Mouse (Mus musculus) neutrophil, adult 5-6 weeks (primary cell): ENCODE measurements around the gene Mrpl39. TPM values are rescaled to one million over a fixed set of nuclear protein-coding genes. Genes with fewer than 3 reads are reported as not detected.

Source experiments
- ATAC-seq: fragments of 151-379, 151-347 bp; 2 replicates; pipeline ENCODE4 v1.8.0; 2017; ENCODE audit warnings: mild to moderate bottlenecking, moderate TSS enrichment; ENCODE audit not compliant: insufficient number of reproducible peaks, poor library complexity, low FRiP score, severe bottlenecking; ENCODE audit errors: extremely low read depth
- total RNA-seq: library from RNA; stranded (forward); fragments of 200-1000 nt; gene quantifications from 2 replicates; pipeline ENCODE4 v1.2.3, GENCODE M21; 2017

Gene Mrpl39
- total RNA-seq, result 27.2 and 33.5 TPM in 2 replicates

DNA sequence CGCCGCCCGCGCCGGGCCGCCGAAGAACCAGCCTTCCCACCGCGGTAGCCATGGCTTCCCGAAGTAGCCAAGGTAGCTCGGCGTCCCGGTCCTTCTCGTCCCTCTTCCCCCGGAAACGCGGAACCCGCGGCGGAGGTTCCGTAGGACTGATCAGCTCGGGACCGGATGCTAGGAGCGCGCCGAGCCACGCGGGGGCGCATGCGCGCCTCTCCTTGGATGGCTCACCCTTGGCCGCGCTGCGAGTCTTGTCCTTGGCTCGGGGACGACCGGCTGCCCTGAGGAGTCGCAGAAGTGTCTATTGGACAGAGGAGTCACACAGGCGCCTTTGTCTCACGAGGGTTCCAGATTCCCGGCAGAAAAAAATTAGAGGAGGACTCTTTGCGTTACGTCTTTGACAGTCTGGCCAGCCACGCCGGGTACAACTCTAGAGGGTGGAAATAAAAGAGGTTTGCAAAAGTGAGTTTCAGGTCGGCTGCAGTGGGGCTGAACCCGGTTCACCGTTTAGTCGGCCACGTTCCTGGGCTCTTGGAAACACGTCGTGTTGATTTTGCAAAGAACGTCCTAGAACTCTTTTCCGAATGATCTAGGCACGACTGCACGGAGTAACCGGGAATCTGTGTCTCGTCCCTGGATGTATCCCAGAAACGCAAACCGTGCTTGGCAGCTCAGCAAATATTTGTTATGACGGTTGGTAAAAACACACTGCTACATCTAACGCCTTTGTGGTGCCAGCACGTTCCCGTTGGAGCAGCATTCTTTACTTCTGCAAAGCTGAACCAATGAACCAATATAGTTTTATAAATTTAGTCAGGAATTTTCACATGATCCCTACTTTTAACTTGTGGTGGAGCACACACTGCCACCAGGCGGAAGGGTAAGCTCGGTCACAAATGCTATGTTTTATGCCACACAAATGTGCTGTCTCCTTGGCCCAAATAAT is at the start of gene Mrpl39:
Gene Mrpl39 (minus strand): TSS at position 577 of the 940 bp plus-strand sequence.
- ATAC-seq, result peak; percentile 96

DNA sequence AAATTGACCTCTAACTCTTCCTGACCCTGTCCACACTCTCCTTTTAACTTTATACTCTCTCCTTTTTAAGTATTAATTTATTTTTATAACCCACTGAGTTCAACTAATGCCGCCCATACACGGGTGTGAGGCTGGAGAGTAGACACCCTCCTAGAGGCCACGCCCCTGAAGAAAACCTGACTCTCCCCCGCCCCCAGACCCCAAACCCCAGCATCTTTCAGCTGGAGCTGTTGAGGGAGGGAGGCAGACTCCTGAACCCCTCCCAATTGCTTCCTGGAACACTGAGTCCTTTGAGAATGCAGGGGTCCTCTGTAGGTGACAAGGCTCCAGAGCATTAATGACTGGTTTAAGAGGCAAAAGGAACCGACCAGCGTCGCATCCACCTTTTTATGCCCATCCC is 49.4 kb upstream of the Mrpl39 start:
- no peak for ATAC-seq

- no peak for ATAC-seq
These were observed 47.7 kb upstream of the Mrpl39 start for GRCm38 (mm10) chr16:84783279-84783678.

GRCm38 (mm10) chr16:84779718-84780117 is 44.2 kb upstream of the Mrpl39 start:
- no peak for ATAC-seq

DNA sequence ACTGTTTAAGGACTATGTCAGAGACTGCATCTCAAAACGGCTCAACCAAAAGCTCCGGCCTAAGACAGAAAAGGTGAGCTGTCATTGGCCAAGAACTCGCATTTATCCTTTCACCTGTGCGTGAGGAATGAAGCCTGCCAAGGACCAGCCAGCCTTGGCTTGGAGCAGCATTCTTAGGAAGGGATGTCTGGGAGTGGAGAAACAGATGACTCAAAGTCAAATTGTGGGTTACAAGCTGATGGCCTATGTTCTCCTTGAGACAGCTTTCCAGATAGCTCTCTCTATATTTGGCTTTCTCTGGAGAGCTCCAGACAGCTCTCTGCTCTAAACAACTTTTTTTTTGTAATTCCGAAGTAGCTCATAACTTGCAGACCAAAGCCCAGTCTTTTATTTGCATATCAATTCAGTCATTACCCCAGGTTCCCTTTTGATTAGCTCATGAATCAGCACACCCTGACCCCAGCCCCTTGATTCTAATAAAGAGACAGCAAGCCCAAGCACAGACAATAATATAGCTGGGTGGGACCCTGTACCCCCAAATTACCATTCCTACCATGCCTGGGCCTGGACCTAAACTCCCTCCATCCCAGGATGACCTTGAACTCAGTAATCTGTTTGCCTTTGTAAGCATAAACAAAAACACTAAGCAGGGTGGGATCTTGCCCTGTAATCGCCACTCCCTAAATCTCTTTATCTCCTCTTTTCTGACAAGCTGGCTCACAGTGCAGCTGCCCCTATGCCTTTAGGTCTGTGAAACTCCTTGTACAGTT is 43.5 kb upstream of the Mrpl39 start:
- ATAC-seq, result no peak

- ATAC-seq, result no peak
These were observed 42.9 kb upstream of the Mrpl39 start for GRCm38 (mm10) chr16:84778431-84778830.

DNA sequence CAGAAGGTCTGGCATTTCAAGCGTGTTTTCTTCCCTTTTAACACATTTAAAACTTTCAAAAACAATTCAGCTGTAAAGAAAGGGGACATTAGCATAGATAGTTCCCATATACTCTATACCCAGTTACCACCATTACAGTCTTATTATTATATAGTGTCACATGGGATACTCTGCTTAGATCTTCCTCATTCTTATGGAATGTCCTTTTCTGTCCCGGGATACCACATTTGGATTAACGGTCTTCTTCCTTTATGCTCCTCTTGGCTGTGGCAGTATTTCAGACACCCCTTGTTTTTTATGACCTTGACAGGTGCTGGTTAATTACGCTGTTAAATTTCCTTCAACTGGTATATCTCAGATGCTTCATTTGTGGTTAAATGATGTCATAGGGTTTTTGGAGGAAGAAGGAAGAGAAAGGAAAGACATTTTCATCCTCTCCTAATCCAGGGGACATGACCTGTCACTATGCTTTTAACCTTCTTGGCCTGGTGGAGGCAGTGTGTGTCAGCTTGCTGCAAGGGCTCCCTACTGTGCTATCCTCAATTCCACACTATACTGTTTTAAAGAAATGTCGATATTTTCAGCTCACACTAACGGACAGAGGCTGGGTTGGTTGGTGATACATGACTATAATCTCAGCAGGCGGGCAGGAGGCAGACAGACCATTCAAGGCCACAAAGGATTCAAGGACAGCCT is 40.7 kb upstream of the Mrpl39 start:
- no peak for ATAC-seq

GRCm38 (mm10) chr16:84775356-84775755 is 39.8 kb upstream of the Mrpl39 start:
- no peak for ATAC-seq

- ATAC-seq, result 0 out of 2 replicates have a peak, but pooled peaks have one; percentile 10
These were observed 39.3 kb upstream of the Mrpl39 start for GRCm38 (mm10) chr16:84774761-84775231.

DNA sequence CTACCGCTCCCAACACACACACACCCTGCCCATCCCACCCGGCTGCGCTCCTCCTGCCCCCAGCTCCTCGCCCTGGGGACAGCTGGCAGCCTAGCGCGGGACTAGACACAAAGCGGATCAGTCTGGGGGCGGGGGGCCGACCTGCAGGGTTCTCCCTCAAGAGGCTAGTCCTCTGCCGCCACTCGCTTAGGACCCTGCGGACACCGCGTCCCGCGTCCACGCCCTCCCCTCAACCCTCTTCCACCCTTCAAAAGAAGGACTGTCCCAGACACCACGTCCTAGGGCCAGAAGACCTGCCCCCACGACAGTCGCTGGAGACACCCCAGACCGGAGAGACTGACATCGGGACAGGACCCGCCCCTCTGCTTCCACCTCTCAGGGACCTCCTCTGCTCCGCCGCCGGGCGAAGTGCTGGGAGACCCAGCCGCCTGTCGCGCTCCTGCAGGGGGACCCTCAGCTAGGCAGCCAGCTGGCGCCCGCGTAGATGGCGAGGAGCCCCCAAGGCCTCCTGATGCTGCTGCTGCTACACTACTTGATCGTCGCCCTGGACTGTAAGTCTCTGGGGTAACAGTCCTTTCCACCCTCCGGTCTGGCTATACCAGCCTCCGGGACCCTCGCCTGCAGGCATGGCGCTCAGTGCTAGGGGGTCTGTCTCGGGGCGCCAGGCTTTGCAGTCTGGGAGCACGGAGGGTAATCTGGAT is 38.6 kb upstream of the Mrpl39 start, which contains the start of gene Jam2:
Gene Jam2 (plus strand): TSS at position 121 of the 701 bp plus-strand sequence.
- ATAC-seq, result 0 out of 2 replicates have a peak, but pooled peaks have one; percentile 11

DNA sequence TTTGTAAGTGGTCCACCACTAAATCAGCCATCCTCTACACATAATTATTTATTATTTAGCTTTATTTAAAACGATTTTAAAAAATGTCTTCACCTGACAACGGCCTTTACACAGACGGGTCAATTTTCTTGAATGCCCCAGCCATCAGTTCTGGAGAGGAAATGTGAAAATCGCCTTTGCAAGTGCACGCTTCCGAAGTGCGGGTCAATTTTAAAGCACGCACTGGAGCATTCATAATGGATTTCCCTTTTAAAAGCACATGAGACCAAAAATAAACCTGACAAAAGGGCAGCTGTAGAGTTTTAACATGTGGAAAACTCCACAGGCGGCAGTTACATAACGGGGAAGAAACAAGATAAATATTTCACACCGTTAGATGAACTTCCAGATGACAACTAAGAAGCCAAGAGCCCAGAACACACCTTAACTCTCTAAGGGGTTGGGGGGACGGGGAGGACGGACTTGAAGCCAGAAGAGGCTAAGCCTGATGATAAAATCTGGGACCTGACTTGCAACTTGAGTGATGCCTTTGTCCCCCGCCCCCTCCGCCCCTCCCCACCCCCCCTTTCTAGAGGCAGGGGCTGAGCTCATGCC is 37.8 kb upstream of the Mrpl39 start:
- no peak for ATAC-seq

DNA sequence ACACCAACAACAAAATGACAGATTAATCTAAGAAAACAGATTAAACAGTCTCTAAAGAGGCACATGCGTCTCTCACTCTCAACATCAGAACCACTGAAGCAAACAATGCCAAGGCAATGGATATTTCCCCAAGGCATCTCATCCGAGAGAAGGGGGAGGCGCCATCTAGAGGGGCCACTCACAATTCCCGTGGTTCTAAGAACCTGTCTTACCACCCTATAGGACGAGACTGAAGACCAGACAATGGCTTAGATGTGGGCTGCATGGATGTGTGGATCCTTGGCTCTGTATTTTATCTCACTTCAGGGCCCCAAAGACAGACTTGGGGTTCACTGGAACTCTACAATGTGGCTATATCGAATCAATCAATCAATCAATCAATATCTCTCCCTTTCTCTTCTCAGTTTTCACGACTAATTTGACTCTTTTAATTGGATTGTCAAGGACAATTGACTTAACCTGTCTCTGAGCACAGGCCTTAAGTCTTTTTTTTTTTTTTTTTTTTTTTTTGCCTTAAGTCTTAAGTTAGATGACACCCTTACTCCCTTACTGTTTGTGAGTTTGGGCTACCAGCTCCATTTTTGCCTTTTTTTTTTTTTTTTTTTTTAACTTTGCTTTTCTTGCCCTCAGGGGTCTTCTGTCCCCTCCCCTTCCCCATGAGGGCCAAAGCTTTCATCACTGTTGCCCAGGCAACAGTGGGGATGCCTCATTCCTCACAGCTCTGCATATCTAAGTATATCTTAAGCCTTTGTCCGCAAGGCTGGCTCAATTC is 37.1 kb upstream of the Mrpl39 start:
- no peak for ATAC-seq

GRCm38 (mm10) chr16:84771461-84771860 is 35.9 kb upstream of the Mrpl39 start:
- no peak for ATAC-seq

GRCm38 (mm10) chr16:84770891-84771290 is 35.3 kb upstream of the Mrpl39 start:
- ATAC-seq, result no peak

- no peak for ATAC-seq
These were observed 34.3 kb upstream of the Mrpl39 start for GRCm38 (mm10) chr16:84769619-84770464.

DNA sequence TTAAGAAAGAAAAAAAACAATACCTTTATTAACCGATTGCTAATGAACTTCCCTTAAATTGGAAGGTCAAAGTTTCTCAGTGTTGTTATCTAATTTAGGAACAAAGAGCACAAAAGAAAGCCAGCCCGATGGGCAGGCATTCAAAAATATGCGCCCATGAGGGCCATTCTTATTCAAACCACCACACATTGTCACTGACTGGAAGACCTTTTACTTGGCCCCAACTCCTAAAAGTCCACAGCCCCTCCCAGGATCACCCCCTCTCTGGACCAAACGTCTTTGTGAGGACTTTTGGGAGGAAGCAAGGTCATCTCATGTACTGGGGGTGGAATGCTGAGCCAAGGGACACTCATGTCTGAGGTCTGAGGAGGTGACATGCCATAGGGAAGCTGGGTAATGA is 33.6 kb upstream of the Mrpl39 start:
- ATAC-seq, result no peak

GRCm38 (mm10) chr16:84767956-84768355 is 32.4 kb upstream of the Mrpl39 start:
- ATAC-seq, result no peak
